Mouse (Mus musculus): Measurements from ENCODE around the gene Rhoc. TPM values are rescaled to one million over a fixed set of nuclear protein-coding genes. Genes with fewer than 3 reads are reported as not detected.

Rhoc gene
- polyA plus RNA-seq, 1 experiment from 2014 or later, result 104 TPM

Other genes with a start within 250 kb of the Rhoc start
- 35.3 and 38.7 TPM in 2 replicates for gene Slc16a1, start 149.7 kb upstream of the Rhoc start, polyA plus RNA-seq (2014; fragmentation: Nextera tagmentation; extraction: Ambion mirVana)
- gene Ppm1j, start 7.3 kb upstream of the Rhoc start, polyA plus RNA-seq (2014; fragmentation: Nextera tagmentation; extraction: Ambion mirVana), result 1.0 and 1.9 TPM in 2 replicates
- not detected in 2 replicates for gene Fam19a3, start 6.5 kb upstream of the Rhoc start, polyA plus RNA-seq (2014; fragmentation: Nextera tagmentation; extraction: Ambion mirVana)
- gene Mov10, start 30.2 kb downstream of the Rhoc start, polyA plus RNA-seq (2014; fragmentation: Nextera tagmentation; extraction: Ambion mirVana), result 17.4 and 22.0 TPM in 2 replicates
- gene St7l, start 75.6 kb downstream of the Rhoc start, polyA plus RNA-seq (2014; fragmentation: Nextera tagmentation; extraction: Ambion mirVana), result 34.5 and 36.6 TPM in 2 replicates
- 261 and 269 TPM in 2 replicates for gene Capza1, start 76.1 kb downstream of the Rhoc start, polyA plus RNA-seq (2014; fragmentation: Nextera tagmentation; extraction: Ambion mirVana)
- gene Wnt2b, start 173.5 kb downstream of the Rhoc start, polyA plus RNA-seq (2014; fragmentation: Nextera tagmentation; extraction: Ambion mirVana), result 0.90 and 1.5 TPM in 2 replicates